Mouse (Mus musculus): ENCODE data around the gene Adam22. TPM values are rescaled to one million over a fixed set of nuclear protein-coding genes. Genes with fewer than 3 reads are reported as not detected.
"Not testable (repeated sequence)": the region's sequence is repeated elsewhere in the genome, so short reads cannot be mapped to it uniquely, and the experiment has no call there.

The Adam22 gene
- polyA plus RNA-seq, 1 experiment = 1.3 TPM

DNA sequence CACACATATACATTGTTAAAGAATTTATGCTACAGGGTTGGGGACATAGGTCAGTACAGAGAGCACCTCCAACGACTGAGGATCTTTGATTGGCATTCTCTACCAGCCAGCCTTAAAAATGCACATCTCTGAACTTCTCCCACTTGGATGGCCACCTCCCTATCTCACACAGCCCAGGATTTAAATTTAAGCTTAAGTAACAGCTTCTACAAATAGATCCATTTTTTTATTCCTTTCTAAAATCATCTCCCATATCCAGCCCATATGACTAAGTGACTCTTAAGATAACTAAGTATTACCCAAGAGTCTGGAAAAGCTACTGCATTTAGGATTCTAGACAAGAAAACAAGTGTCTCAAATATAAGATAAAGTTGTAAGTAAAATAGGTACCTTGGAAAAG lies 140.9 kb downstream of the Adam22 start:
- Histone ChIP-seq H3K4me3 (ENCODE audit: insufficient read depth, low read depth, low read length) (no peak overlapping the region), H3K27ac (ENCODE audit: insufficient read depth, low read depth, low read length) (no peak overlapping the region), H3K4me1 (ENCODE audit: control insufficient read depth, insufficient read depth, low read length) (no peaks in the 10 kb centered on the region), H3K36me3 (ENCODE audit: control insufficient read depth, insufficient read depth, low read length) (no peaks in the 10 kb centered on the region), H3K27me3 (replicated peaks; ENCODE audit: control insufficient read depth, insufficient read depth, low read length) (no peaks in the 10 kb centered on the region)
- WGBS = 58% methylated on average over 1 of the region's 1 CpGs
- DNase-seq = no peak
- no peak for TF ChIP-seq CTCF (conservative IDR thresholded peaks at IDR 0.05; ENCODE audit: insufficient read depth, insufficient read length, low read depth, low read length)
- no peak for TF ChIP-seq POLR2A (IDR thresholded peaks at IDR 0.05; ENCODE audit: low read depth, low read length)

- Histone ChIP-seq H3K27ac (ENCODE audit: insufficient read depth, low read depth, low read length) (no peak overlapping the region), H3K4me3 (ENCODE audit: insufficient read depth, low read depth, low read length) (no peak overlapping the region), H3K4me1 (ENCODE audit: control insufficient read depth, insufficient read depth, low read length) (no peaks in the 10 kb centered on the region), H3K36me3 (ENCODE audit: control insufficient read depth, insufficient read depth, low read length) (no peaks in the 10 kb centered on the region), H3K27me3 (replicated peaks; ENCODE audit: control insufficient read depth, insufficient read depth, low read length) (no peaks in the 10 kb centered on the region)
- TF ChIP-seq CTCF (conservative IDR thresholded peaks at IDR 0.05; ENCODE audit: insufficient read depth, insufficient read length, low read depth, low read length) = no peak
- no peak for TF ChIP-seq POLR2A (IDR thresholded peaks at IDR 0.05; ENCODE audit: low read depth, low read length)
- 76% methylated on average over 4 of the region's 4 CpGs for WGBS
- no peak for DNase-seq
These were observed 143.6 kb downstream of the Adam22 start for GRCm38 (mm10) chr5:8224321-8224705.

- no peaks in the 10 kb centered on the region for H3K27me3 ChIP-seq (replicated peaks; ENCODE audit: control insufficient read depth, insufficient read depth, low read length)
- no peak overlapping the region for H3K27ac ChIP-seq (ENCODE audit: insufficient read depth, low read depth, low read length)
- H3K36me3 ChIP-seq (ENCODE audit: control insufficient read depth, insufficient read depth, low read length) = no peaks in the 10 kb centered on the region
- DNase-seq = no peak
- H3K4me3 ChIP-seq (ENCODE audit: insufficient read depth, low read depth, low read length) = no peak overlapping the region
- TF ChIP-seq CTCF (conservative IDR thresholded peaks at IDR 0.05; ENCODE audit: insufficient read depth, insufficient read length, low read depth, low read length) (no peak), POLR2A (IDR thresholded peaks at IDR 0.05; ENCODE audit: low read depth, low read length) (no peak)
- 74% methylated on average over 8 of the region's 8 CpGs for WGBS
- H3K4me1 ChIP-seq (ENCODE audit: control insufficient read depth, insufficient read depth, low read length) = no peaks in the 10 kb centered on the region
These were observed 144.2 kb downstream of the Adam22 start for GRCm38 (mm10) chr5:8223597-8224320.

DNA sequence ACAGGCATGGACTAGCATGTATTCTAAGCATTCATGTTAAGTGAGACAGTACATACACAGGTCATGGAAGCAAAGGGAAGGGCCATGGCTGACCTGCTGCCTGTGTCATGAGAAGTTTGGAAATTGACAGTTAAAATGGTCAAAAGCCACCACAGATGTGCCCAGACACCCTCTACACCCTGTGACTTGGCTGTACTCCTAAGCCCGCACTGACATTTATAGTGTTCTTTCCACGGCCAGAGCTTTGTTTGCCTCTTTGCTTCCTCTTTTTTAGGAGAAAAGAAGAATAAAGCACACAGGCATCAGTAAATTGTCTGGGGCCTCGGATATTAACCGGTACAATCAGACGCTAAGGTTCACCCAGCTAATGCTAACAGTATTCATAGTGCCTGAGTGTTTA lies 146.3 kb downstream of the Adam22 start:
- Histone ChIP-seq H3K27me3 (replicated peaks; ENCODE audit: control insufficient read depth, insufficient read depth, low read length) (no peaks in the 10 kb centered on the region), H3K4me1 (ENCODE audit: control insufficient read depth, insufficient read depth, low read length) (no peaks in the 10 kb centered on the region), H3K27ac (ENCODE audit: insufficient read depth, low read depth, low read length) (no peak overlapping the region), H3K4me3 (ENCODE audit: insufficient read depth, low read depth, low read length) (no peak overlapping the region), H3K36me3 (ENCODE audit: control insufficient read depth, insufficient read depth, low read length) (no peaks in the 10 kb centered on the region)
- WGBS = 83% methylated on average over 5 of the region's 5 CpGs
- DNase-seq = no peak
- TF ChIP-seq CTCF (conservative IDR thresholded peaks at IDR 0.05; ENCODE audit: insufficient read depth, insufficient read length, low read depth, low read length) (no peak), POLR2A (IDR thresholded peaks at IDR 0.05; ENCODE audit: low read depth, low read length) (no peak)

DNA sequence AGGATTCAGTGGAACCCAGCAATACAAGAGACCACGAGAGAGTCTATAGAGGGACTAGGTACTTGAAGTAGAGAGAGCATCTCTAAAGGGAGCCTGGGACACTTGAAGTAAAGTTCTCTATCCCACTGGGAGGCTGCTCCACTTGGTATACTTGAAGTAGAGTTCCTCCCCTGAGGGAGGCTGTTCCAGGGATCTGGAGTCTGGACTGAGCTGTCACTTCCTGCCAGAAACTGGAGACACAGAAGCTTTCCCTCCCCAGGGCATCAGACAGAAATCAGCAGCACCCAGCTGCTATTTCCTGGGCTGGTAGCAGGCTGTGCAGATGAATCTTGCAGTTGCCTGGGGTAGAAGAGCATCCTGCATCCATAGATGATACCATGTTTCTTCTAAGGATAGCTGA lies 152.1 kb downstream of the Adam22 start:
- TF ChIP-seq CTCF (conservative IDR thresholded peaks at IDR 0.05; ENCODE audit: insufficient read depth, insufficient read length, low read depth, low read length) (no peak), POLR2A (IDR thresholded peaks at IDR 0.05; ENCODE audit: low read depth, low read length) (no peak)
- no peaks in the 10 kb centered on the region for H3K27me3 ChIP-seq (replicated peaks; ENCODE audit: control insufficient read depth, insufficient read depth, low read length)
- no peak overlapping the region for H3K4me3 ChIP-seq (ENCODE audit: insufficient read depth, low read depth, low read length)
- DNase-seq = no peak
- 74% methylated on average over 1 of the region's 1 CpGs for WGBS
- H3K27ac ChIP-seq (ENCODE audit: insufficient read depth, low read depth, low read length) = no peak overlapping the region
- no peaks in the 10 kb centered on the region for H3K36me3 ChIP-seq (ENCODE audit: control insufficient read depth, insufficient read depth, low read length)
- H3K4me1 ChIP-seq (ENCODE audit: control insufficient read depth, insufficient read depth, low read length) = no peaks in the 10 kb centered on the region

DNA sequence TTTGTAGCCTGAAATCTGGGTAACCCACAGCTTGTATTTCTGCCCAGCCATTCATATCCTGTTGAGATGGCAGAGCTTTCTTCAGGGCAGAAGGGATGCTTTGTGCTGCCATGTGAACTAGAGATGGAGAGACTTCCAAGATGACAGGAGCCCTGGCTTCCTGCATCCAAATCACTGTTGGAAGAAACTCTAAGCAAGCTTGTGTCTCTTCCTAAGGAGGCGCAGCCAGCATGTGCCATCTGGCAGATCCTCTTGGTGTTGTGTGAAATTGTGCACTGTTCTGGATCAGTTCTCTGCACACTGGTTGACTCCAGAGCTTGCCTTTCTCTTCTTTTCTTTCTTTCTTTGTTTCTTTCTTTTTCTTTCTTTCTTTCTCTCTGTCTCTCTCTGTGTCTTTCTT lies 183.0 kb downstream of the Adam22 start:
- not testable (repeated sequence) for H3K27ac ChIP-seq (ENCODE audit: insufficient read depth, low read depth, low read length); H3K36me3 ChIP-seq (ENCODE audit: control insufficient read depth, insufficient read depth, low read length); DNase-seq; H3K27me3 ChIP-seq (replicated peaks; ENCODE audit: control insufficient read depth, insufficient read depth, low read length); H3K4me3 ChIP-seq (ENCODE audit: insufficient read depth, low read depth, low read length); H3K4me1 ChIP-seq (ENCODE audit: control insufficient read depth, insufficient read depth, low read length)
- WGBS = 74% methylated on average over 1 of the region's 1 CpGs

DNA sequence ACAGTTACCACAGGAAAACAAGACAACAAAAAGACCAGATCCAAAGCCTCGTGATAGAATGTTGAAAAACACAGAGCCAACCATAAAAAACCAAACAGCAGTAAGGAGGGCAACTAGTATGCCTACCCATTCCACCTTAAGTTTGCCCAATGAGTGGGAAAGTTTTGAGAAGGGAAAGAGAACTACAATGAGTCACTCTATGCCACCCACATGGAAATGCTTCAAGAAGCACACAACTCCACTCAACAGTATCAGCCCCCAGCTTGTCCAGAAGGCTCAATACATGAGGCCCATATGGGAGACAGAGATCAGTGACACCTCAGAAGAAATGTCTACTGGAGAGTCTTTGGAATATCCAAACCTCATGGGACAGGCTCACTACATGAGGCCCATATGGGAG lies 187.3 kb downstream of the Adam22 start:
- Histone ChIP-seq H3K4me3 (ENCODE audit: insufficient read depth, low read depth, low read length) (no peak overlapping the region), H3K27me3 (replicated peaks; ENCODE audit: control insufficient read depth, insufficient read depth, low read length) (no peaks in the 10 kb centered on the region)
- TF ChIP-seq CTCF (conservative IDR thresholded peaks at IDR 0.05; ENCODE audit: insufficient read depth, insufficient read length, low read depth, low read length) = no peak
- TF ChIP-seq POLR2A (IDR thresholded peaks at IDR 0.05; ENCODE audit: low read depth, low read length) = no peak

More for the DNA sequence above, 187.3 kb downstream of the Adam22 start:
- WGBS = 88% methylated on average over 1 of the region's 1 CpGs
- Histone ChIP-seq H3K36me3 (ENCODE audit: control insufficient read depth, insufficient read depth, low read length) (no peaks in the 10 kb centered on the region), H3K27ac (ENCODE audit: insufficient read depth, low read depth, low read length) (no peak overlapping the region), H3K4me1 (ENCODE audit: control insufficient read depth, insufficient read depth, low read length) (no peaks in the 10 kb centered on the region)
- no peak for DNase-seq

All from kidney, adult 2 months (tissue).